Mouse (Mus musculus) CD4-positive naive resting alpha-beta T cell, adult 57 days (primary cell): ENCODE results near the gene Cst6. TPM values are rescaled to one million over a fixed set of nuclear protein-coding genes. Genes with fewer than 3 reads are reported as not detected.

Experiments
- total RNA-seq: library from RNA; stranded (reverse); gene quantifications from one replicate; pipeline ENCODE4 v1.2.4, GENCODE M21; 2023

Gene Cst6
- not detected for total RNA-seq

DNA sequence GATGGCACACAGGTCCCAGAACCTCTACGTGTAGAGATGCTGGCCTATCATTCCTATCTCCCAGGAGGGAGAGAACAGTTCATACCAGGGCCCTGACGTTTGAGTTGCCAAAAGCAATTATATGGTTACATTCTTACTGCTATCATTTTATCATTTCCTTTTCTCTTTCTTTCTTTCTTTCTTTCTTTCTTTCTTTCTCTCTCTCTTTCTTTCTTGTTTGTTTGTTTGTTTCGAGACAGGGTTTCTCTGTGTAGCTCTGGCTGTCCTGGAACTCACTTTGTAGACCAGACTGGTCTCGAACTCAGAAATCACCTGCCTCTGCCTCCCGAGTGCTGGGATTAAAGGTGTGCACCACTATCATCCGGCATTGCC lies at the start of gene Cst6:
Cst6 (minus strand) TSS at position 73 of the 372 bp plus-strand sequence.

DNA sequence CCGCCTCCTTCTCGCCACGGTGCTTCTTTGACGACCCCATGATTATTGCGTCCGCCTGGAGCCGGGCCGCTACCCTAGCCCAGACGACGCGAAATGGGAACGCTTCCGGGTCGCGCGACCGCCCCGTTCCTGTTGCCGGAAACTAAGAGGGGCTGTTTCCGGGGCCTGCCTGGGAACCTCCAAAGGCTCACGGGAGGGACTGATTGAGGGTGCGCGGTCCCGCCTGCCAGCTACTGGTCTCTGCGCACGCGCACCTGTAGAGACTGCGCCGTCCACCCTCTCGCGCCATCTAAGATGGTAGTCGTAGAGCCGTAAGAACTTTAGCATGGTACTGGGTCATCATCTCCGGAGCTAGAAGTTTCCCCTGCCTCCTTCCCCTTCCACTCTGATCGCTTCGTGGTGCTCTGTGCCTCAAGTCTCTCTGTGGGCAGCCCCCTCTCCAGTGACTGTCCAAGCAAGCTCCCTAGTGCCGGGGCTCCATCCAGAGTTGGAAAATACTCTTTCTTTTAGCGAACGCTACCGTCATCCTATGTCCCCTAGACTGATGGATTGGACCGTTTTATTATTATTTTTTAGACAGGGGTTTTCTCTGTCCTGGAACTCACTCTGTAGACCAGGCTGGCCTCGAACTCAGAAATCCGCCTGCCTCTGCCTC lies 39.3 kb upstream of the Cst6 start, which contains the start of gene Sart1:
Sart1 (minus strand) TSS at position 116 of the 655 bp plus-strand sequence.

DNA sequence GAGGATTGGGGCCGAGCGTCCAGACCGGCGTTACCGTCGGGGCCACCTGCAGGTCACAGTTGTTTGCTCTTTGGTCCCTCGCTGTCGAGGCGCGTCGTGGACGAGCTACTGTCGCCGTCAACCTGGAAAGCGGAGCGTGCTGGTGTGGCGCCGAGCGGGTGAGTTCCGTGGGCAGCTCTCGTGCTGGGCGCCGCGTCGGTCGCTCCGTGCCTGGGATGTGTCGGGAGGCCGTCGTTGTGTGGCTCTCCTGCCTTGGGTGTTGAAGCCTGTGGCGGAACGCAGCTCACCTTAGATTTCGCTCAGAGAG lies 17.6 kb upstream of the Cst6 start, which contains the start of gene Banf1:
Banf1 (minus strand) TSS at position 116 of the 307 bp plus-strand sequence.

DNA sequence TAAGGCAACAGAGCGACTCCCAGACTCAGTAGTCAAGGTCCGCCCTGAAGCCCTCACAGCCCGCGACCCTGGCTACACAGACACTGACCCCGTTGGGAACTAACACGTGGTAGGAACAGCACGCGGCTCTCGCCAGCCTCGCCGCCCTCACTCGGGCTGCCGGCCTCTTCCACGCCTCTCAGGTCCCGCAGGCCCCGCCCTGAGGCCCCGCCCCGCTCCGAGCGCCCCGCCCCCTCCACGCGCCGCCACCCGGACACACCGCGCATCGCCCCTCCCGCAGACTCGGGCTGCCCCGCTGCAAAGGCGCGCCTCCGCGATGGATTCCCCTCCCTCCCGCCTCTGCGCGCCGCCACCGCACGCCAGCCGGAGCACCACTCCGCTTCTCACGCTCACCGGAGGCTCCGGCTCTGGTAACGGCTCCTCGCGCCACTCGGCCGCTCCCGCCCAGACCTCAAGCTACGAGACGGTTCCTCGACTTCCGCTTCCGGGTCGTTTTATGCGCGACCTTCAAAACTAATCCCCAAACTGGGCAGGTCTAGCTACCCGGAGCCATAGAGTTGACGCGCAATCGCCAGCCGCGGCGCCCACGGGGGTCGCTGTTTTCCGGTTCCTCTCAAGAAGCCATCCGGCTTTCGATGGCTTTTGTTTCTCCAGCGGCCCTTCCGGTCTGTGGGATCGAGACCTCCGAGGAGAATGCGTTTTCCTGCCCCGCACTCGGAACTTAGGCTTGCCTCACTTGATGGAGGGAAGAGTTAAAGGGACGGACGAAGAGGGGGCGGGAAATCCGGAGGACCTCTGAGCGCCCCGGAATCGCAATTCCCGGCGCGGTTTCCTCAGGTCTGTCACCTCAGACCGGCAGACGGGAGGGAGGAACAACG lies 17.0 kb upstream of the Cst6 start, which contains the start of gene Eif1ad:
Eif1ad (plus strand) TSS at position 567 of the 878 bp plus-strand sequence.

DNA sequence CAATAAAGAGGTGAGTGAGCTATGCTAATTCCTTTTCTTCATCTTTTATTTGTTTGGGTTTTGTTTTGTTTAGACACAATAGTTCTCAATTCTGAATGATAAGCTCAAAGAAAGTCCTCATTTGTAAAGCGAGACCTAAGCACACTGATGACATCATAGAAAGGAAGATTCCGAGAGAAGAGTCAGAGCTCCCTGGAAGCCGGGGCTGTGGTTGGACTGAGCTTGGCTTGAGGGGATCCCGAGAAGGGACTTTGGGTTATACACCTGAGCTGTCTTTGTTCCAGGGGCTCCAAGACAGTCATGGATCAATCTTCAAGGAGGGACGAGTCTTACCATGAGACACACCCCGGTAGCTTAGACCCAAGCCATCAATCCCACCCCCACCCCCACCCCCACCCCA lies 13.9 kb downstream of the Cst6 start, which contains the start of gene Catsper1:
Catsper1 (plus strand) TSS at position 301 of the 400 bp plus-strand sequence.

DNA sequence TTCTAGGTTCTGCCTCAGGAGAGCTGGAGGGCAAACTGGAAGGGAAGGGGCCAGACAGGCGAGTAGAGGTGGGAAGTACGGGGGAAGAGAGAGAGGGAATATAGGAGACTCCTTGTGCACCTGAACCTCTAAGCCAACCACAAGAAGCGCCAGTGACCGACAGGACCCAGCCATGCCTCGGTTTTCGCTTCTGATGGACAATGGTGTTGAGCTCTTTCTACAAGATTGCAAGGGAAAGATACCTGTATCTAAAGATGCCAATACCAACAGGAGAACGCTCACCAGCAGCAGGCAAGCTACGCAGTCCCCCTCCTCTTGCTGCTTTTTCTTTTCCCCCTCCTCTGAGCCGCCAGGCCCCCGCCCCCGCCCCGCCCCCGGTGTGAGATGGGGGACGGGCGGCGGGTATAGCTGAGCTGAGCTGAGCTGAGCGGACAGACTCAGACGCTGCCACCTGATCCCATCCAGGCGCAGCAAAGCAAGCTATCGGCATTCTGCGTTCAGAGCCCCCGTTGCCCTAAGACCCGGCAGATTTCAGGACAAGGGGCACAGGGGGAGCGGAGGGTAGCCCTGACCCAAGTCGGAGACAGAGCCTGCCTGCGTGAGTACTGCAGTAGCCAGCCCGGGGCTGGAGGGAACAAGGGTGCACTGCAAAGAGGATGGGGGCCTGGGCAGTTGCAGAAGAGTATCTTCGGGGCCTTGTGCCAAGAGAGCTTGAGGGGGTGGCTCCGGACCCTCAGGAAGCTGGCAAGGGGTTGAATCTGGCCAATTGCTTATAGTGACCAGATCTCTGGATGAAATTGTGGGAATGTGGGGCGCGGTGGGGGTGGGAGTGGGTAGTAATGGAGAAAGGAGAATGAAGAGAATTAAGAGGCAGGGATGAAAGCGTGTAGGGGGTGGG lies 51.2 kb downstream of the Cst6 start, which contains the start of gene Gal3st3:
Gal3st3 (plus strand) TSS at position 429 of the 898 bp plus-strand sequence.

DNA sequence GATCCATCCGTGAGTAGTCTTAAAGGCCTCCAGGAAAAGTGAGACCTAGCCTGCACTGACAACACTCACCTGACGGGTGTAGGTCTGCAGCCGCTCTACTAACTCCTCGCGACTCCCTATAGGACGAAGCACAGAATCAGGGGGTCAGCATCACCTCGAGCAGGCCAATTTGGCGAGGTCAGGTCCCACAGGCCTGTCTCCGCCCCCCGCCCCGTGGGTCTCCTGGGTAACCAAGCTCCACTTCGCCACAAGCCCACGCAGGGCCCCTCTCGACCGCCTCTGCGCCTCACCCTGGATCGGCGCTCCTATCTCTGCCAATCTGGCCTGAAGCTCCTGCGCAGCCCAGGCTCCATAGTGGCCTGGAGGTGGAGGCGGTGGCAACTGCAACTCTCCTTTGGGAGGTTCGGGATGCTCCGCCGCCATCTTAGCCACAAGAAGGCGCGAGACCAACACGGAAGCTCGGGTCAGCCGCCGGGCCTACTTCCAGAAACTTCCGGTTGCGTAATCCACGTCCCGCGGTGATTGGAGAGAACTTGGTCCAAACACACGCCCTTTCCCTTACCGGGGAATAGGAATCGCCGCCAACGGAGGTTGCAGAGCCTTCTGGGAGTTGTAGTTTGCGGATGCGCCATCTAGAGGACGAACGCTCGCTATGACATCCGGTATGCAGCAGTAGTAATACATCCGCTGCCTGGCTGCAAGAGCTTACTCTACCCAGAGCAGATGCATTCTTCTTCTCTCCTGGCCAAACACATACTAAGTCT lies 54.2 kb downstream of the Cst6 start, which contains the start of gene Sf3b2:
Sf3b2 (minus strand) TSS at position 484 of the 764 bp plus-strand sequence.

Other genes with a start within 250 kb of the Cst6 start
- 103 TPM for gene Rab1b, start 242.5 kb downstream of the Cst6 start, total RNA-seq
- 26.6 TPM for gene Klc2, start 231.0 kb downstream of the Cst6 start, total RNA-seq
- gene Pacs1, start 76.5 kb downstream of the Cst6 start, total RNA-seq, result 132 TPM
- 247 TPM for gene Sf3b2, start 54.1 kb downstream of the Cst6 start, total RNA-seq
- gene Gal3st3, start 51.2 kb downstream of the Cst6 start, total RNA-seq, result not detected
- gene Catsper1, start 13.8 kb downstream of the Cst6 start, total RNA-seq, result not detected
- 41.9 TPM for gene Eif1ad, start 17.2 kb upstream of the Cst6 start, total RNA-seq
- gene Banf1, start 17.6 kb upstream of the Cst6 start, total RNA-seq, result 106 TPM
- 200 TPM for gene Sart1, start 39.1 kb upstream of the Cst6 start, total RNA-seq
- 1.4 TPM for gene Tsga10ip, start 53.0 kb upstream of the Cst6 start, total RNA-seq
- 174 TPM for gene Drap1, start 75.4 kb upstream of the Cst6 start, total RNA-seq
- 61.4 TPM for gene AI837181, start 75.6 kb upstream of the Cst6 start, total RNA-seq
- 0.71 TPM for gene Fosl1, start 98.0 kb upstream of the Cst6 start, total RNA-seq
- gene Ccdc85b, start 108.3 kb upstream of the Cst6 start, total RNA-seq, result 7.5 TPM
- 76.3 TPM for gene Fibp, start 111.0 kb upstream of the Cst6 start, total RNA-seq
- 54.6 TPM for gene Ctsw, start 118.9 kb upstream of the Cst6 start, total RNA-seq
- gene Efemp2, start 124.4 kb upstream of the Cst6 start, total RNA-seq, result 1.6 TPM
- 47.9 TPM for gene Mus81, start 138.8 kb upstream of the Cst6 start, total RNA-seq
- 1,409 TPM for gene Cfl1, start 140.9 kb upstream of the Cst6 start, total RNA-seq
- gene 1700020D05Rik, start 154.2 kb upstream of the Cst6 start, total RNA-seq, result 1.4 TPM
- 6.6 TPM for gene Snx32, start 161.0 kb upstream of the Cst6 start, total RNA-seq
- not detected for gene Ovol1, start 211.1 kb upstream of the Cst6 start, total RNA-seq
- gene Ap5b1, start 218.5 kb upstream of the Cst6 start, total RNA-seq, result 24.4 TPM